Mouse (Mus musculus): ENCODE measurements around the gene Pcbd1.

GRCm38 (mm10) chr10:61086502-61086901 is 2.6 kb upstream of the Pcbd1 start:
- no peak for TF ChIP-seq CTCF (IDR thresholded peaks at IDR 0.05; ENCODE audit: low read depth)
- no peak for TF ChIP-seq EP300 (IDR thresholded peaks at IDR 0.05; ENCODE audit: low read depth)
